Mouse (Mus musculus) stomach, postnatal 0 days (tissue): ENCODE data around the gene Ldlrad3. TPM values are rescaled to one million over a fixed set of nuclear protein-coding genes. Genes with fewer than 3 reads are reported as not detected.
A peak's percentile ranks its signal among the peaks of the same experiment; 100 is the strongest.

Experiments
- ATAC-seq: fragments of 200-750 bp; cut with Nextera tagmentation; 2 replicates; pipeline ENCODE4 v1.8.0; 2017; ENCODE audit not compliant: low FRiP score, low TSS enrichment
- DNase-seq: peaks from one replicate; pipeline ENCODE4 v3.0.0-alpha.2; 2016; ENCODE audit warnings: low spot score
- H3K27ac ChIP-seq: fragments of 300-500 bp; sonication (generic); replicated peaks from 2 replicates; pipeline ENCODE4 v1.5.1; 2014; ENCODE audit warnings: mild to moderate bottlenecking, control low read depth
- H3K27me3 ChIP-seq: fragments of 300-500 bp; sonication (generic); 2 replicates; pipeline ENCODE4 v1.6.1; 2014; ENCODE audit warnings: low read length; ENCODE audit not compliant: control insufficient read depth, insufficient read depth
- H3K36me3 ChIP-seq: fragments of 300-500 bp; sonication (generic); 2 replicates; pipeline ENCODE4 v1.6.1; 2014; ENCODE audit warnings: low read length, mixed read lengths; ENCODE audit not compliant: control insufficient read depth, insufficient read depth
- H3K4me1 ChIP-seq: fragments of 300-500 bp; sonication (generic); replicated peaks from 2 replicates; pipeline ENCODE4 v1.6.1; 2014; ENCODE audit warnings: antibody characterized with exemption; ENCODE audit not compliant: control insufficient read depth, insufficient read depth
- H3K4me2 ChIP-seq: fragments of 300-500 bp; sonication (generic); replicated peaks from 2 replicates; pipeline ENCODE4 v1.6.1; 2014; ENCODE audit warnings: low read depth, mild to moderate bottlenecking, control low read depth, moderate library complexity
- H3K4me3 ChIP-seq: fragments of 300-500 bp; sonication (generic); 2 replicates; pipeline ENCODE4 v1.5.1; 2014; ENCODE audit warnings: low read depth, low read length, control low read depth
- H3K9ac ChIP-seq: fragments of 300-500 bp; sonication (generic); 2 replicates; pipeline ENCODE4 v1.6.1; 2014; ENCODE audit warnings: mild to moderate bottlenecking, low read length, control low read depth, mixed read lengths
- H3K9me3 ChIP-seq: fragments of 300-500 bp; sonication (generic); 2 replicates; pipeline ENCODE4 v1.6.1; 2016; ENCODE audit warnings: low read length; ENCODE audit not compliant: control insufficient read depth
- CTCF ChIP-seq: IDR thresholded peaks from 2 replicates; pipeline ENCODE4 v1.5.1; 2016; ENCODE audit warnings: antibody characterized with exemption, low read depth, mild to moderate bottlenecking, moderate library complexity
- EP300 ChIP-seq: optimal IDR thresholded peaks from 2 replicates; pipeline ENCODE3; 2016; ENCODE audit warnings: antibody characterized with exemption
- WGBS: fragments of 180-500 bp; shearing (Covaris S2); extraction: QIAGEN DNeasy Blood & Tissue Kit; methylation state at CpG from one replicate; pipeline ENCODE4 v1.1.7; 2014; 5-methylcytosine and 5-hydroxymethylcytosine counted together
- polyA plus RNA-seq: library from polyadenylated mRNA; unstranded; fragments of >200 nt; fragmentation: Nextera tagmentation; extraction: Ambion mirVana; gene quantifications from 2 replicates; pipeline ENCODE4 v1.2.1, GENCODE M21; 2015

Gene Ldlrad3
- polyA plus RNA-seq, 1 experiment from 2014 or later, result 20.5 TPM

- 90% methylated on average over 16 of the region's 16 CpGs for WGBS
- Histone ChIP-seq H3K4me3 (no peak overlapping the region), H3K4me2 (no peak overlapping the region), H3K36me3 (no peaks in the 10 kb centered on the region), H3K9me3 (no peaks in the 10 kb centered on the region), H3K9ac (no peak overlapping the region), H3K27ac (no peak overlapping the region), H3K4me1 (no peaks in the 10 kb centered on the region), H3K27me3 (no peaks in the 10 kb centered on the region)
- TF ChIP-seq EP300 (no peak), CTCF (no peak)
- ATAC-seq (no peak), DNase-seq (no peak)
Observed at GRCm38 (mm10) chr2:102192943-102193820, 7.0 kb upstream of the Ldlrad3 start.

DNA sequence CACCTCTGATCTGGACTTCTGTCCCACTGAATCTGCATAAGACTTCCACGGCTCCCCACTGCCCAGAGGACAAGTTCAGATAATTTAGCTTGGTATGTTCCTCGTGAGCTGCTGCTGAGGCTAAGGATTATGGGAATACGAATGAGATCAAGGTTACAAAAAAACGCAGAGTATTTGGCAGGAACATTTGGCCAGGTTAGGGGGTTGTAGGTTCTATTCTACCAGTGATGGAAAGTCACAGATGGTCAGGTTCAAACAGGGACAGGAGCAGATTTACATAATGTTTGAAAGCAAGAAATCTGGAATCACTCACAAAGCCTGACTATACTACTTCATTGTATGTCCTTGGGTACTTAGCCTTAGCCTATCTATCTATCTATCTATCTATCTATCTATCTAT lies 5.6 kb upstream of the Ldlrad3 start:
- Histone ChIP-seq H3K9ac (no peak overlapping the region), H3K4me2 (no peak overlapping the region), H3K9me3 (no peaks in the 10 kb centered on the region), H3K4me1 (no peaks in the 10 kb centered on the region), H3K36me3 (no peaks in the 10 kb centered on the region), H3K27me3 (no peaks in the 10 kb centered on the region), H3K4me3 (no peak overlapping the region), H3K27ac (no peak overlapping the region)
- WGBS, result 49% methylated on average over 4 of the region's 4 CpGs
- TF ChIP-seq EP300 (no peak), CTCF (no peak)
- DNase-seq (no peak), ATAC-seq (no peak)

DNA sequence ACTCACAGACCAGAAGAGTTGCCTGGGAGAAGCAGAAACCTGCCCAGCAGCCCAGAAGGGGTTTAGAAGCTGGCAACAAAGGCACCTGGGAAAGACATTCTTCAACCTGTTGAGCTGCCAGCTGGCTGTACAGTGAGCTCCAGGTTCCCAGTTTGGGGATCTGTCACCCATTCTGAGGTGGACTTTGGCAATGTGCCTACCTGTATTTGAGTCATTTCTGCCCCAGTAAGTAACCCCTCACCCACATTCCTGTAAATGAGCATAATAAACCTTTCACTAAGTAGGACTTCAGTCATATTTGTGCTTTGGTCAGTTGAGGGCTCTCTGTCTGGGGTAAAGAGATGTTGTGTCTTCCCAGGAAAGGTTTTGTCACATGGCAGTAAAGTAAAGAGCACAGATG lies 4.8 kb upstream of the Ldlrad3 start:
- Histone ChIP-seq H3K9ac (no peak overlapping the region), H3K9me3 (no peaks in the 10 kb centered on the region), H3K27ac (no peak overlapping the region), H3K36me3 (no peaks in the 10 kb centered on the region), H3K27me3 (no peaks in the 10 kb centered on the region), H3K4me1 (no peaks in the 10 kb centered on the region), H3K4me2 (no peak overlapping the region), H3K4me3 (no peak overlapping the region)
- no peak for DNase-seq
- no peak for ATAC-seq
- TF ChIP-seq EP300, result no peak
- no peak for TF ChIP-seq CTCF

DNA sequence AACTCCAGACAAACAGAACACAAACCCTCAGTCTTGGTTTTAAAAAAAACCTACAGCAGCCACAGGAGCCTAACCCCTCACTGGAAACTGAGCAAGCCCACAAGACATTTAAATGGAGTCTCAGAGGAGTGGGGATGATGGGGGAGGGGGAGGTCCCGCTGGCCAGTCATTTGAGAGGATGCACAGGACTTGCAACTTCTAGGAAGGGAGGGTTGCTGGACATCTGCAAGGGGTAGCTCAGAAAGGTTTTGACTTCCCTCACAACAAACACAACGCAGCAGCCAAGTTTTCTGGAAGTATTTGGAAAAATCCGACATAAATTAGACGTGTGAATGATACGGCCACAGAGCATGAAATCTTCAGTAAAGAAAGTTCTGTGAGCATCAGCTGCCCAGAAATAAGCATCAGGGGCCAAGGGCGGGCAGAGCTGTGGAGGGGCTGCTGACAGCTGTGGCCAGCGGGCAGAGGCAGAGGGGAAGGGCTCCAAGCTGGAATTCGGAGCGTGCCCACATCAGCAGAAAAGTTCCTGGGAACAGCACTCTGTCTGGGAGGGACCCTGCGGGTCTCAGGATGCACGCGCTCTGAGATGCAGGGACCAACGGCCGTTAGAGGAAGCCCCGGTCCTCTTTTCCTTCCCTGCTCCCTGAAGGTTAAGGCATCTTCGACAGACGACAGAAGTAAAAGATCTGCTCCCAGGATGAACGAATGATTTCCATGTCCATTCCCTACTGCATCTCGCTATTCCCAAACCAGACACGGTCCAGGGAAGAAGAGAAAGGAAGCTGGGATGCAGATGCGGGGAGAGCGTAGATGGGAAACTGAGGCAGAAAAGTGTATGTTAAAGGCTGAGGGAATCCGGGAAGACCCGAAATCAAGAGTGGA lies 875 bp downstream of the Ldlrad3 start:
- peak overlapping the region; percentile 94 for H3K27ac ChIP-seq
- H3K27me3 ChIP-seq, result no peaks in the 10 kb centered on the region
- no peaks in the 10 kb centered on the region for H3K4me1 ChIP-seq
- ATAC-seq (peak; percentile 0; the same call in 1 of the 2 replicates), DNase-seq (peak; percentile 28)
- H3K4me3 ChIP-seq, result peak overlapping the region; percentile 81
- peak overlapping the region; percentile 80 for H3K9ac ChIP-seq
- no peaks in the 10 kb centered on the region for H3K36me3 ChIP-seq
- TF ChIP-seq EP300, result no peak
- no peak for TF ChIP-seq CTCF
- WGBS, result 2% methylated on average over 24 of the region's 24 CpGs
- no peaks in the 10 kb centered on the region for H3K9me3 ChIP-seq
- peak overlapping the region; percentile 79 for H3K4me2 ChIP-seq

GRCm38 (mm10) chr2:102183720-102184480 lies 2.3 kb downstream of the Ldlrad3 start:
- no peak for TF ChIP-seq CTCF
- no peak for TF ChIP-seq EP300
- peak overlapping the region; percentile 79 for H3K4me2 ChIP-seq

More at GRCm38 (mm10) chr2:102183720-102184480, 2.3 kb downstream of the Ldlrad3 start:
- Histone ChIP-seq H3K36me3 (no peaks in the 10 kb centered on the region), H3K4me3 (no peak overlapping the region), H3K9me3 (no peaks in the 10 kb centered on the region), H3K4me1 (no peaks in the 10 kb centered on the region), H3K9ac (no peak overlapping the region), H3K27ac (no peak overlapping the region), H3K27me3 (no peaks in the 10 kb centered on the region)
- no peak for ATAC-seq
- 66% methylated on average over 7 of the region's 7 CpGs for WGBS
- no peak for DNase-seq
